Mouse (Mus musculus) hindbrain, embryonic 16.5 days (tissue): ENCODE data around the gene S100a4. TPM values are rescaled to one million over a fixed set of nuclear protein-coding genes. Genes with fewer than 3 reads are reported as not detected.

Source experiments
- ATAC-seq: fragments of 200-750 bp; cut with Nextera tagmentation; 2 replicates; pipeline ENCODE4 v1.8.0; 2017; ENCODE audit warnings: moderate TSS enrichment, moderate library complexity
- H3K27ac ChIP-seq: fragments of 300-500 bp; sonication (generic); 2 replicates; pipeline ENCODE4 v1.5.1; 2014; ENCODE audit warnings: low read depth, mild to moderate bottlenecking, control low read depth, low read length, moderate library complexity
- H3K27me3 ChIP-seq: fragments of 300-500 bp; sonication (generic); replicated peaks from 2 replicates; pipeline ENCODE4 v1.6.1; 2014; ENCODE audit warnings: low read length; ENCODE audit not compliant: control insufficient read depth, insufficient read depth
- H3K36me3 ChIP-seq: fragments of 300-500 bp; sonication (generic); 2 replicates; pipeline ENCODE4 v1.6.1; 2014; ENCODE audit warnings: mild to moderate bottlenecking, low read length, moderate library complexity, mixed read lengths; ENCODE audit not compliant: control insufficient read depth, insufficient read depth
- H3K4me1 ChIP-seq: fragments of 300-500 bp; sonication (generic); 2 replicates; pipeline ENCODE4 v1.6.1; 2014; ENCODE audit warnings: low read depth, low read length; ENCODE audit not compliant: control insufficient read depth, insufficient read depth
- H3K4me2 ChIP-seq: fragments of 300-500 bp; sonication (generic); 2 replicates; pipeline ENCODE4 v1.6.1; 2014; ENCODE audit warnings: mild to moderate bottlenecking, low read length, control low read depth, moderate library complexity
- H3K4me3 ChIP-seq: fragments of 300-500 bp; sonication (generic); 2 replicates; pipeline ENCODE4 v1.5.1; 2014; ENCODE audit warnings: mild to moderate bottlenecking, low read length, control low read depth, moderate library complexity
- H3K9ac ChIP-seq: fragments of 300-500 bp; sonication (generic); 2 replicates; pipeline ENCODE4 v1.6.1; 2014; ENCODE audit warnings: low read depth, mild to moderate bottlenecking, control low read depth, low read length, moderate library complexity
- H3K9me3 ChIP-seq: fragments of 300-500 bp; sonication (generic); 2 replicates; pipeline ENCODE4 v1.6.1; 2014; ENCODE audit warnings: mild to moderate bottlenecking, low read length, moderate library complexity; ENCODE audit not compliant: control insufficient read depth
- WGBS: fragments of 180-500 bp; shearing (Covaris S2); extraction: QIAGEN DNeasy Blood & Tissue Kit; methylation state at CpG from one replicate; pipeline ENCODE4 v1.1.7; 2014; 5-methylcytosine and 5-hydroxymethylcytosine counted together
- polyA plus RNA-seq: library from polyadenylated mRNA; unstranded; fragments of >200 nt; fragmentation: Nextera tagmentation; extraction: Ambion mirVana; gene quantifications from 2 replicates; pipeline ENCODE4 v1.2.1, GENCODE M21; 2015

S100a4 gene
- polyA plus RNA-seq, 1 experiment from 2014 or later: 0.36 TPM

- H3K4me3 ChIP-seq: no peak overlapping the region
- no peaks in the 10 kb centered on the region for H3K9me3 ChIP-seq
- no peak overlapping the region for H3K9ac ChIP-seq
- no peak overlapping the region for H3K4me2 ChIP-seq
- H3K27me3 ChIP-seq: no peaks in the 10 kb centered on the region
- ATAC-seq: no peak
- H3K36me3 ChIP-seq: no peaks in the 10 kb centered on the region
- no peaks in the 10 kb centered on the region for H3K4me1 ChIP-seq
- WGBS: 91% methylated on average over 4 of the region's 4 CpGs
- H3K27ac ChIP-seq: no peak overlapping the region
Observed at GRCm38 (mm10) chr3:90582556-90582955, 21.0 kb upstream of the S100a4 start.

- Histone ChIP-seq H3K27ac (no peak overlapping the region), H3K4me3 (no peak overlapping the region), H3K36me3 (no peaks in the 10 kb centered on the region), H3K4me2 (no peak overlapping the region), H3K9ac (no peak overlapping the region), H3K4me1 (no peaks in the 10 kb centered on the region), H3K27me3 (no peaks in the 10 kb centered on the region), H3K9me3 (no peaks in the 10 kb centered on the region)
- WGBS: 49% methylated on average over 3 of the region's 3 CpGs
- peak; percentile 59; the same call in 1 of the 2 replicates for ATAC-seq
Observed at GRCm38 (mm10) chr3:90583893-90584292, 19.7 kb upstream of the S100a4 start.

- H3K27me3 ChIP-seq: no peaks in the 10 kb centered on the region
- H3K4me3 ChIP-seq: no peak overlapping the region
- H3K36me3 ChIP-seq: no peaks in the 10 kb centered on the region
- no peak overlapping the region for H3K27ac ChIP-seq
- H3K9me3 ChIP-seq: no peaks in the 10 kb centered on the region
- H3K9ac ChIP-seq: no peak overlapping the region
- no peaks in the 10 kb centered on the region for H3K4me1 ChIP-seq
- ATAC-seq: peak; percentile 45; the same call in 1 of the 2 replicates
- no peak overlapping the region for H3K4me2 ChIP-seq
- 28% methylated on average over 5 of the region's 5 CpGs for WGBS
Observed at GRCm38 (mm10) chr3:90585595-90585994, 18.0 kb upstream of the S100a4 start.

- no peaks in the 10 kb centered on the region for H3K9me3 ChIP-seq
- H3K9ac ChIP-seq: no peak overlapping the region
- no peak overlapping the region for H3K27ac ChIP-seq
- no peak overlapping the region for H3K4me2 ChIP-seq
- no peaks in the 10 kb centered on the region for H3K27me3 ChIP-seq
- H3K36me3 ChIP-seq: no peaks in the 10 kb centered on the region
- H3K4me3 ChIP-seq: no peak overlapping the region
- H3K4me1 ChIP-seq: no peaks in the 10 kb centered on the region
- WGBS: 84% methylated on average over 15 of the region's 15 CpGs
- ATAC-seq: no peak
Observed at GRCm38 (mm10) chr3:90586016-90586643, 17.4 kb upstream of the S100a4 start.

- Histone ChIP-seq H3K9ac (no peak overlapping the region), H3K4me1 (no peaks in the 10 kb centered on the region), H3K27ac (no peak overlapping the region), H3K4me2 (no peak overlapping the region), H3K27me3 (no peaks in the 10 kb centered on the region), H3K36me3 (no peaks in the 10 kb centered on the region), H3K9me3 (no peaks in the 10 kb centered on the region), H3K4me3 (no peak overlapping the region)
- 69% methylated on average over 10 of the region's 10 CpGs for WGBS
- no peak for ATAC-seq
Observed at GRCm38 (mm10) chr3:90586906-90587305, 16.7 kb upstream of the S100a4 start.

GRCm38 (mm10) chr3:90587361-90588101 is 16.0 kb upstream of the S100a4 start:
- 88% methylated on average over 14 of the region's 14 CpGs for WGBS
- H3K4me3 ChIP-seq: no peak overlapping the region
- no peaks in the 10 kb centered on the region for H3K4me1 ChIP-seq
- H3K9ac ChIP-seq: no peak overlapping the region
- no peak overlapping the region for H3K4me2 ChIP-seq
- ATAC-seq: no peak
- no peaks in the 10 kb centered on the region for H3K36me3 ChIP-seq
- no peaks in the 10 kb centered on the region for H3K9me3 ChIP-seq
- no peak overlapping the region for H3K27ac ChIP-seq
- H3K27me3 ChIP-seq: no peaks in the 10 kb centered on the region

GRCm38 (mm10) chr3:90589390-90589789 is 14.2 kb upstream of the S100a4 start:
- Histone ChIP-seq H3K27me3 (no peaks in the 10 kb centered on the region), H3K9me3 (no peaks in the 10 kb centered on the region), H3K4me1 (no peaks in the 10 kb centered on the region), H3K27ac (no peak overlapping the region), H3K36me3 (no peaks in the 10 kb centered on the region), H3K4me2 (no peak overlapping the region), H3K9ac (no peak overlapping the region), H3K4me3 (no peak overlapping the region)
- no peak for ATAC-seq
- 84% methylated on average over 6 of the region's 6 CpGs for WGBS

GRCm38 (mm10) chr3:90589947-90590346 is 13.6 kb upstream of the S100a4 start, which contains the start of gene S100a2:
Gene S100a2, plus strand, starts transcription at chr3:90590247.
- ATAC-seq: no peak
- Histone ChIP-seq H3K27me3 (no peaks in the 10 kb centered on the region), H3K4me1 (no peaks in the 10 kb centered on the region), H3K4me3 (no peak within 1 kb of the TSS), H3K4me2 (no peak within 1 kb of the TSS), H3K36me3 (no peaks in the 10 kb centered on the region), H3K27ac (no peak within 1 kb of the TSS), H3K9me3 (no peaks in the 10 kb centered on the region), H3K9ac (no peak within 1 kb of the TSS)
- 89% methylated on average over 8 of the region's 8 CpGs for WGBS

GRCm38 (mm10) chr3:90594466-90594865 is 9.1 kb upstream of the S100a4 start:
- no peak for ATAC-seq
- no peaks in the 10 kb centered on the region for H3K27me3 ChIP-seq
- 84% methylated on average over 1 of the region's 1 CpGs for WGBS

More at GRCm38 (mm10) chr3:90594466-90594865, 9.1 kb upstream of the S100a4 start:
- Histone ChIP-seq H3K4me1 (no peaks in the 10 kb centered on the region), H3K36me3 (no peaks in the 10 kb centered on the region), H3K9ac (no peak overlapping the region), H3K27ac (no peak overlapping the region), H3K4me2 (no peak overlapping the region), H3K4me3 (no peak overlapping the region), H3K9me3 (no peaks in the 10 kb centered on the region)
